Mouse (Mus musculus) WW6 (cell line): ENCODE results near the gene Ermp1.
A peak's percentile ranks its signal among the peaks of the same experiment; 100 is the strongest.

Experiments
- DNase-seq: peaks from one replicate; pipeline ENCODE4 v3.0.0-alpha.2; 2013; ENCODE audit warnings: low read depth, low spot score

Gene Ermp1

DNA sequence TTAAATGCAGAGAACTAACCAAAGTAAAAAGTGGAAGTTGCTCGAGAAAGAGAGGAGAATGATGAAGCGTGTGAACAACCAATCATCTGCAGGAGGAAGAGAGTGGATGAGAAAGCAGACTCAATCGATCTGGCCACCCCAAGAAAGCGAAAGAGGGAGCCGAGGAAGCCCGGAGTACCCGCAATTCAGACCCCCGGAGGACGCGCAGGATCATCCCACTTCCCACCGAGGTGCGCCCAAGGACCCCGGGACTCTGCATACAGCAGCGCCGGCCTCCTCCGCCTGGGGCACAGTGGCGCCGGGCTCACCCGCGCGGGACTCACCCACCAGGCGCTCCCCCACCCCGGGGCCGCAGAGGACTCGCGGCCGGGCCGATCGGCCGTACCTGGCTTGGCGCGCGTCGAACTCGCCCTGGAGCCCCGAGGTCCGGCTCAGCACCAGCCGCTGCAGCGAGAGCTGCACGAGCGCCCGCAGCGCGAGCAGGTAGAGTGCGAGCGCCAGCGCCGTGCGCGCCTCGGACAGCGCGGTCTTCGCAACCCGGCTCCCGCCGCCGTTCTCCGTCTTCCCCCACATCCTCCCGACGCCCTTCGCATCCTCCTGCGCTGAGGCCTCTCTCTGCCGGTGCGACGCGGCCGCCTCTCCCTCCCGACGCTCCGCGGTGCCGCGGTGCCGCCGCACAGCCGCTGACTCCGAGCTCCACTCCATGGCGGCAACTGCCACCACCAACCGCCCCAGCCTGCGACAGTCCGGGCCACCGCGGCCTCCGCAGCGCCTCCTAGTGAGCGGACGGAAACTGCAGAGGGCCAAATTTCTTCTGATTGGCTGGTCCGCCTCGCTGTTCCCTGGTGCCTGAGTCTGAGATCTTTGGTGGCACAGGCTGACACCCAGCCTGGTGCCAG lies at the start of gene Ermp1:
Gene Ermp1, minus strand, starts transcription at position 765 of the 899 bp plus-strand sequence.
- peak; percentile 82 for DNase-seq

DNA sequence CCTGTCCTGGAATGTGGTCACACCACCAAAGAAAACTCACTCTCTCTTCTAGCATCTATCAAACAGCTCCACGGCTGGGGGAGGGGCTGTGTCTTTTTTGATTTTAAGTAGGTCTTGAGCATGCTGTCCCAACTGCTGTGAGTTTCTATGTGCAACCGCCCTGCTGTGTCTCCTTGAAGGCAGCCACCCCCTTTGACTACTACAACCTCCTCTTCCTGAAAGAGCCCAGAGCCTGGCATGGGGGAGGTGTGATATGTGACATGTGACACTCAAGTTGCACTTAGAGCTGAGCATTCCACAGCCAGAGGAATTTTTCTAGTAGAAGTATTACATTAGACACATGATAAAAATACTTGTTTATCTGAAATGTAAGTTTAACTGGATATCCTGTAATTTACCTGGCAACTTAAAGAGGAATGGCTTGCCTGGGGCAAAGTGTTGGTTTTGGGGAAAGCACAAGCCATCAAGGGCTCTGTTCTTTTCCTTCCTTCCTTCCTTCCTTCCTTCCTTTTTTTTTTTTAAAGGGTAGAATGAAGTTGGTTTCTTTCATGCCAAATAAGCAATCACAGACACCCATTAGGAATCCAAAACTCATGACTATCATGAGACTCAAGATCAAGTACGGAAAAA lies 49.1 kb upstream of the Ermp1 start, which contains the start of gene Mlana:
Gene Mlana, plus strand, starts transcription at position 580 of the 630 bp plus-strand sequence.
- no peak for DNase-seq

DNA sequence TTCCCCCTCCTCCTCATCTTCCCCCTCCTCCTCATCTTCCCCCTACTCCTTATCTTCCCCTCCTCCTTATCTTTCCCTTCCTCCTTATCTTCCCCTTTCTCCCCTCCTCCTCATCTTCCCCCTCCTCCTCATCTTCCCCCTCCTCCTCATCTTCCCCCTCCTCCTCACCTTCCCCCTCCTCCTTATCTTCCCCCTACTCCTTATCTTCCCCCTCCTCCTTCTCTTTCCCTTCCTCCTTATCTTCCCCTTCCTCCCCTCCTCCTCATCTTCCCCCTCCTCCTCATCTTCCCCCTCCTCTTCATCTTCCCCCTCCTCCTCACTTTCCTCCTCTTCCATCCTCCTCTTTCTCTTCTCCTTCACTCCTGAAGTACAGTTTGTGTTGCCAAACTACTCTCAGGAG lies 48.6 kb upstream of the Ermp1 start:
- DNase-seq: no peak

DNA sequence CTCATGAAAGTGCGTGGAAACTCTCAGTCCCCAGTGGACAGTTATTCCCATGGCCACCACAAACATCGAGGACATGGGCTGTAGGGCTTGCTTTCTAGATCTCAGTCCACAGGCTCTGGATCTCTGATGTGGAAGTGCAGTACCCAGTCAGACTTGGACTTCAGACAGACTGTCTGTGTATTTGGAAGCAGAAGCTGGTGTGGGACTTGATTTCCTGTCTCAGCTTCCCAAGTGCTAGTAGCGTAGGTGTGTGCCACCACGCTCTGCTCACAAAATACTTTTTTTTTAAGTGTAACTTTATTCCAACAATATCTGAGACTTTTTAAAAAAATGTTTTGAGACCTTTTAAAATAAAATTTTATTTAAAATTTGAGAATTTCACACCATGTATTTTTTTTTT lies 48.1 kb upstream of the Ermp1 start:
- DNase-seq: no peak

DNA sequence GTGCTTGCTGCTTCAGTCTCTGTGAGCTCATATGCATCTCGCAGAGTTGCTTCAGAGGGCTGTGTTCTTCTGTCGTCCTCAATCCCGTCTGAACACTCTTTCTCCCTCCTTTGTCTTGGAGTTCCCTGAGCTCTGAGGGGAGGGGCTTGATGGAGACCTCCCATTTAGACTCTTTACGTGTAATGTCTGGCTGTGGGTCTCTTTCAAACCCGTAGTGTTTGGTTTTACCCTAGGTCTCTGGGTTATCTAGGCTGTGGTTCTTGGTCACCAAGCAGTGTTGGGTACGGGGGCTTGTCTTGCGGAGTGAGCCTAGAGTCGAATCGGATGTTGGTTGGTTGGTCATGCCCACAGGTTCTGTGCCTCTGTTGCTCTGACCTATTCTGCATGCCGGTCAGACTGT lies 46.9 kb upstream of the Ermp1 start:
- no peak for DNase-seq

DNA sequence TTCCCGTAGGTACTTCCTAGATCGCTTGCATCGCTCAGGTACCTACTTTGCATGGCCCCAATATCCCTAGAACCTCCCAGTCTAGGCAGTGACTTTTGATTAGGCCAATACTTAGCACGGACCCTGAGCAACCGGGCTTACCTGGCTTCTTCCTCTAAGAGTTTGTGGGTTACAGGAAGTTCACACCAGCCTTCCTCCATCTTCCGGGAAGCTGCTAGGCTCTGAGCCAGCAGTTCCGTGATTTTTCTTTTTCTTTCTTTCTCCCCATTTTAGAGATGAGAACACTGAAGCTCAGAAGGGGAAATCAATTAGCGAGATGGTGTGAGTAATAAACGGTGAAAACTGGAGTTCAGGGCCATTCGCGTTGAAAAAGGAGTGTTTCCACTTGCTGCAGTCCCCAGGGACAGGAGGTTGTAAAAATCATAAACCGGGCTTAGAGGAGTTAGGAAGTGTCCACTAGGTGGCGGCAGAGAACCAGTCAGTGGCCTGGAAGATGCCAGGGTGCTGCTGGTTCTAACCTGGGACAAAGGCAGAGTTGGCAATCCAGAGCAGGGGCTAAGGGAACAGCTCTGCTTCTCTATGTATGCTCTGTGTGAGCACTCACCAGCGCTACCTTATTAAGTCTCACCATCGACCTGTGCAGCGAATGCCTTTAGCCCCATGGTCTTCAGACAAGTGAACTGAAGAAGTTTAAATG lies 35.8 kb upstream of the Ermp1 start:
- DNase-seq: peak; percentile 57

DNA sequence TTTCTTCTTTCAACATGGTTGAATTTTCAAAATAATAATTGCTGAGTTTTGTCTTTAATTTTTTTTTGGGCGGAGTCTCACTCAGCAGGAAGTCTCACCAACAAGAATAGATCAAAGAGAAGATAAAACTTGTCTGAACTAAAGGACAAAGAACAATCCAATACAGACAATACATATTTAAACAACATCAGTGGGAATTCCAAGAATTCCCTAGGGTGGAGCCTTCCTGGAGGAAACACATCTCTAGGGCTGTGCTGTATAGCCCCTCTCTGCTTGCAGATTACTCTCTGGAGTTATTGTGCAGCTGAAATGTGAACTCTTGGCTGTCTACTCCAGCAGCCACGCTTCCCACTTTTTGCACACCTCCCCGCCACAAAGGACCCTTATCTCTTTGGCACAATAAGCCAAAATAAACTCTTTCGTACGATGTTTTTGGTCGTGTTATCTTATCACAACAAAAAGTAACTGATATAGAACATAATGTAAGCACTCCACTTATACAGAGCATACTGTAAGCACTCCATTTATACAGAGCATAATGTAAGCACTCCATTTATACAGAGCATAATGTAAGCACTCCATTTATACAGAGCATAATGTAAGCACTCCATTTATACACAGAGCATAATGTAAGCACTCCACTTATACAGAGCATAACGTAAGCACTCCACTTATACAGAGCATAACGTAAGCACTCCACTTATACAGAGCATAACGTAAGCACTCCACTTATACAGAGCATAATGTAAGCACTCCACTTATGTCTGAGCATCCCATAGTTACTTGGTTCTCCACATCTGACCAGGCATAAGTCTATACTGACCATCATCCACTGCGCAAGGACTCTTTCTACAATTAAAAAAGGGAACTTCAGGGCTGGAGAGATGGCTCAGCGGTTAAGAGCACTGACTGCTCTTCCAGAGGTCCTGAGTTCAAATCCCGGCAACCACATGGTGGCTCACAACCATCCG lies 32.3 kb upstream of the Ermp1 start:
- no peak for DNase-seq

DNA sequence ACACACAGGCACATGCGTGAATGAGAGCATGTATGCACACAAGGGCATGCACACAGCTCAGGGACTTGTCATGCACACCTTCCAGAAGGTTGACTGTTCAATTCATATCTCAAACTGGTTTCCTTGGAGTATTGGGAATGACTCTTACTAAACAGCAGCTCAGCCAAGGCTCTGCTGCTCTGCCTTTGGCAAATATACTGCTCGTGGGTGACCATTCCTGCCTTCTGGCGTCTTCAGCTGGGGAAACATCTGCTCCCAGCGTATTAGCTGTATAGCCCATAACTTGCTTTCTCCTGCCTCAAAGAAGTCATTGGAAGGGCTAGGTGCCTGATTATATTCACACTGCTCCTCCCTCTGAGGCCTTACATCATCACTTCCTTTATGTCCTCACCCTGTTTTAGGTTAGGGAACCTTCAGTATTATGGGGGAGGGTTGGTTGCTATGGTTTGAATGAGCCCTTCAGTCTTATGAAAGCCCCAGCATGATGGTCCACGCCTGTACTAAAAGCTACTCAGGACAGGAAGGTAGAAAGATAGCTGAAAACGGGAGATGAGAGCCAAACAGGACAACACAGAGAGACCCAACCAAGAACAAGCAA lies 30.1 kb upstream of the Ermp1 start:
- DNase-seq: no peak

DNA sequence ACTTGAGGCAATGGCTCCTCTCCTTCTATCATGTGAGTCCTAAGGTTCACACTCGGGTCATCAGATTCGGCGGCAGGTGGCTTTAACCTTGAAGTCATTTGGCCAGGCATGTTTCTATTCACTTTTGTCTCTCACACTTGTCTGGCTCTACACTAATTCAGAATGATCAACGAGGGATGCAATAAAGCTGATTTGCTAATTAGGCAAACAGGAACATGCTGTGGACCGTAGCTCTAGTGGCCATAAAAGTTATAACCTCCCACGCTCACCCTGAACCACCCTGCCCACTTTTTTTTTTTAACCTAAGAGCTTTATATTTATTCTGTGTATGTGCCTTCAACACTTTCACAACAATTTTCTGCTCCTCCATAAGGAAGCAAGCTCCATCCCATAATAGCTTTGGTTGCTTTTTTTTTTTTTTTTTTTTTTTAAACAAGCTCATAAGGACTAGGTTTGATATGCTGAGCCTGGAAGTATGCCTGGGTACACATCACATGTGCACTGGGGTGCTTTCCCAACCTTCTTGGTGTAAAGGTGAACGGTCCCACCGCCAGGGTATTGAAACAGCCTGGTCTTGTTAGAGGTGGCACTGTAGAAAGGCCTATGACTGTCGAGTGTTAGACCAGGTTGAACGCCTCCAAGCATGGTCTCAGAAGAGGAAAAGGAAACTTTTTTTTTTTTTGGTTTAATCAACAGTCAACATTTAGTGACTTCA lies 28.4 kb upstream of the Ermp1 start:
- no peak for DNase-seq

DNA sequence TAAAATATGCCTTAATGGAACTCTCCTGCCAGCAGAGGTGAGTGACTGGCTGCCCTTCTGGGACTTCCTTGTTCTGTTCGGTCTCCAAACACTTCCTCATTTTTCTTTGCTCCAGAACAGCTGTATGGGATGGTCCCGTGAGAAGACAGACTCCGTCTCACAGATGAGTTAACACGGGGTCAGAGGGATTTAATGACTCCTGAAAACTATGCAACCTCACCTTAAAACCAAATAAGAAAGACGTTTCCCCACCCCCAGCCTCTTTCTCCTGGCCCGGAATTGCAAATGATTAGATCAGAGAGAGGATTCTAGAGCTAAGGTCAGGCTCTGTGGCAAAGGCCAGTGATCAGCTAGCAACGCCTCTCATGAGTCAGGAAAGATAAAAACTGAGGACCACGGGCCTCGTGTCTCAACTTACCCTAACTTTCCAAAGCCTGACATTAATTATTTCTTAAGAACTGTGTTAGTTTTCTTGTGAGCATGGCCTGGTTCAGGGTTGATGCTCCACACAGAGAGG lies 27.4 kb upstream of the Ermp1 start:
- DNase-seq: no peak

DNA sequence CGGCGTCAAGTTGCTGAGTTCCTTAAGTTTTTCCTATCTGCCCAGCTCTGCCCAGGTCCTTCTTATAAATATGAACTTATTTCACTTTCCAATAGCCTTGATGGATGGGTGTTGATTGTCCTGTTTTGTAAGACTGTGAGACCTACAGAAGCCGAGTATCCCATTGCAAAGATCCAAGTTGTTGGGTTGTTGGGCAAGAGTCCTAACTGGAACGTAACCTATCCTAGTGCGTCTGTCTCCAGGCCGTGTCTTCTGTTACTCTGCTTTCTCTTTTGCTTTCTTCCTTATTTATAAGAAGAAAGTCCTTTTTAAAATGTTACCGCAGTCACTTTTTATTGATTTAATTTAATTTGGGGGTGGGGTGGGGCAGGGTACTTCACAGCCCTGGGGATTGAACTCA lies 26.7 kb upstream of the Ermp1 start:
- DNase-seq: no peak

DNA sequence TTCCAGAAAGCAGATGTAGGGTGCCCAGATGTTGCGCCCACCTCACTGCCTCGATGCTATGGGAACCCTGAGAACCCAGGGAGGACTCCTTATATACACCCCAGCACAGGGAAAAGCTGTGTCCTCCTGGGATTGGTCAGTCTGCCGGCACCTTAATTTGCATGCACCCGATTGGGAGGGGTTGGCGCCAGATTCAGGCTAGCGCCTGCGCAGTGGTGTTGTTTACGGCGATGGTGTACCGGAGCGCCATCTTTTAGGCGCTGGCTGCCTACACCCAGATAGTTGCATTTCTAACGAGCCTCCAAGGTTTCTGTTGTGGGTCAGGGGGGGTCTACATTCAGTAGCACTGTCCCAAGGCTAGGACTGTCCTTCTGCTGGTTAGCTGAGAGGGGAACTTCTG lies 24.4 kb upstream of the Ermp1 start:
- peak; percentile 53 for DNase-seq

DNA sequence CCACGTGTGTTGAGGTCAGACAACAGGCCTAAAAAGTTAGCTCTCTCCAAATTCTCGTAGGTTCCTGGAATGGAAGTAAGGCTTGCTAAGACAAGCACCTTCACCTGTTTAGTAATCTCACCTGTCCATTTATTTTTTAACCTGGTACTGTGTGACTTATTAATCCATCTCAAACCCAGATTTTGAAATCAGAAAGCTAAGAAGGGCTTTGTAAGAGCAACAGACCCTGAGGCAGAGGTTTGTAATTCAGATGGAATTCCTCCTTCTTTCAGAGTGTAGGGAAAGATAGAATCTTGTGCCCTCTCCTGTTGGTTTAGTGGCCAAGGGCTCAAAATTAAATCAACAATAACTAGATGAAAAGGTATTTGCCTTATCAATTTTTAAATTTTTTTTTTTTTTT lies 22.9 kb upstream of the Ermp1 start:
- no peak for DNase-seq

DNA sequence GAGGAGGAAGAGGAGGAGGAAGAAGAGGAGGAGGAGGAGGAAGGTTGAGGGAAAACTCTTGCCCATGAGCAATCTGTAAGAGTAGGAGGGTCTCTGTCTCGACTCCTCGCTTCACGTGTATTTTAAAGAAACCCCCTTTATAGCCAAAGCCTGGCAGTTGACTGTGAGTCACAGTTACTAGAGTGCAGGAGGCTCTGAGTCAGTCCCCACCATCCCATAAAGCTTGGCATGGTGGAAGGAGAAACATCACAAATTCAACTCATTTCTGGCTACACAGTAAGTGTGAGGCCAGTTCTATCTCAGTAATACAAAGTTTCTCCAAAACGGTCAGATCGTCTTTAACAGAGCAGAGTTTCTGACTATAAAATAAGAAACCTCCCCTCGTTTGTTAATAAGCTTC lies 22.0 kb upstream of the Ermp1 start:
- no peak for DNase-seq

DNA sequence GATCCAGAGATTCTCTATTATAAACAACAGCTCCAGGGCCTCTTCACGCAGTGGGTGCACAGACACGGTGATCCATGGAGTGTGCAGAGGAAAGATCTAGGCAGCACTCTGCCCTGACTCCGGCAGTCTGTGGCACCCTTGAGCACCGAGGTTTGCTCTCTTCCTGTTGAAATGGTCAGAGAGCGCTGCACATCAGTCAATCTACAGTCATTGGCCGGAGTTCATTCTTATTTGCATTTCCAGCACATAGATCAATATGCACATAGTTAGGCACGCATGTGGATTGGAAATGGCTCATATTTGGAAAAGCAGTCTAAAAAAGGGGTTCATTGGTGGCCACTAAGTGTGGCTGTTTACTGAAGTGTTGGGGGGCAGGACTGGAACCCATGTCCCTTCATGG lies 19.9 kb upstream of the Ermp1 start:
- DNase-seq: no peak

DNA sequence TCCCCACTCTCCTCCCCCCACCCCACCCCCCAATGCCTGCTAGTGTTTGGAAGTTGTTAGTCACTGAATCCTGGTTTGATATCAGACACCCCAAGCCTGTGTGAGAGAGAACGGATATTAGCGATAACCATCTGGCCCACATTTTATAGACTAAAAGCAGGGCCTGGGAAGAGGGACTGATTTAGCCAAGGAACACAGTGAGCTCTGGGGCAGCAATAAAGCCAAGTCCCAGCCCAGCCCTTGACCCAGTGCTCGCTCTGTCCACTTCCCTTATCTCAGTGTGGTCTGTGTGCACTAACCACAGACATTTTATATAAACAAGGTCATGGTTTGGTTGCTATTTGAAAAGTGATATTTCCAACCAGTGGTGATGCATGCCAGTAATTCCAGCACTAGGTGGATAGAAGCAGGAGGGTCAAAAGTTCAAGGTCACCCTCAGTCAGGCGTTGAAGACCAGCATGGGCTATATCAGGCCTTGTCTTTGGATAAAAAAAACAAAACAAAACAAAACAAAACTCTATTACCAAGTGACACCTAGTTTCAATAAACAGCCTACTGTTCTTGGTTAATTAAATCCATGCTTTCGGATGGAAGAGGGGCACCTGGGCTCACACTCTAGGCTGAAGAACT lies 18.9 kb upstream of the Ermp1 start:
- no peak for DNase-seq

DNA sequence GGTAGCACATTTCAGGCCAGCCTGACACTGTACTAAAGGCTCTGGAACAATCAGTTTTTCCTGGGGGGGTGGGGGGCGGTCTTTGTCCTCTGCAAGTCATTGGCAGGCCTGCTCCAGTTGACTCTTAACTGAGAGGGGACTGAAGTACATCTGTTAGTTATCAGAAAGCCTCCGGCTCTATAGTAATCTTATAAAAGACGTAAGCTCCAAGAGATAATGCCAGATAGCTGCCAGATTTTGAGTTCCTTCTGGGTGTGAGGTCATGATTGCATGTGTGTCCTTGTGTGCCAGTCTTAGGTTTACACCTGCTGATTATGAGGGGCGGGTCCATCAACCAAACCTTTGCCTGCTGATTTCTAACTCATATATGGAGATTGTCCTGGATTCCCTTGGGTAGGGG lies 17.9 kb upstream of the Ermp1 start:
- no peak for DNase-seq

DNA sequence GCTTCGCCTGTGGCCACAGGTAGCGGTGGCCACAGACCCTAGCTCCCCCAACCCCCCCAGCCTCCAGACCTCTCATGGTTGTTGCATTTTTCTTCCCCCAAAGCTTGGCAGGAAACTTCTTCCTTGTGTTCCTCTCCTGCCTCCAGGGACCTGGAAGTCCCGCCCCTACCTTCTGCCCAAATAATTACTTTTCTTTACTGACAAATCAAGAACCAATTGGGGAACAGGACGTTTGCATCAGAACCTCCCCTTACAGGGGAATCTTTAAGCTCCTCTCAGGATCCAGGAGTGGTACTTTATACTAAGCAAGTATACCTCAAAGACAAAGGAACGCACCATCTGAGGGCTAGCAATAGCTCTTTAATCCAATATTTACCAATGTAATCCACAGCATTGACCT lies 16.7 kb upstream of the Ermp1 start:
- no peak for DNase-seq

DNA sequence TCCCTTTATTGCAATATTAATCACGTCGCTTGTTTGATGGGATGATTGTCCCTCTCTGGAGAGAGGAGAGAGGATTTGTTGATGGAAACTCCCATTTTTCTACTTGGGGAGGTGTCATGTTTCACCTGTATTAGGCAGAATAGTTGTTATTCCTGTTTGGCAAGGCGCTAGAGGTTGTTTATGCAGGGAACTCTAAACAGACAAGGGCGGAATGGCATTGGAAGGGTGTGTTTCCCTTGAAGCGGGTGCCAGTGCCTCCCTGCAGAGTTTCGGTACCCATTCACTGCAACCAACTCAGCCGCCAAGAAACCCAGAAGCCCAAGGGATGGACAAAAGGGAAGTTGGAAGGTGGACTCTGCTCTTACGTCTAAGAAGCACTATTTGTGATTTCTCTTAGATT lies 15.6 kb upstream of the Ermp1 start:
- DNase-seq: no peak
